Mouse (Mus musculus): ENCODE results near the gene Wdr24. TPM values are rescaled to one million over a fixed set of nuclear protein-coding genes. Genes with fewer than 3 reads are reported as not detected.
A peak's percentile ranks its signal among the peaks of the same experiment; 100 is the strongest.

The Wdr24 gene
- polyA plus RNA-seq, 1 experiment from 2014 or later: 25.9 TPM

GRCm38 (mm10) chr17:25827546-25828222 lies 4.3 kb downstream of the Wdr24 start:
- no peak for ATAC-seq (ENCODE audit: low FRiP score)
- 85% methylated on average over 22 of the region's 22 CpGs for WGBS
- Histone ChIP-seq H3K4me1 (peaks cover 77% of the 10 kb centered on the region), H3K27ac (no peak overlapping the region), H3K9me3 (replicated peaks) (no peaks in the 10 kb centered on the region), H3K4me3 (peak overlapping the region; percentile 61), H3K27me3 (no peaks in the 10 kb centered on the region), H3K36me3 (peaks cover 51% of the 10 kb centered on the region), H3K4me2 (replicated peaks) (peak overlapping the region; percentile 92; the same call in 1 of the 2 replicates), H3K9ac (peak overlapping the region; percentile 79)

GRCm38 (mm10) chr17:25828223-25828594 lies 4.8 kb downstream of the Wdr24 start:
- no peaks in the 10 kb centered on the region for H3K27me3 ChIP-seq
- H3K4me3 ChIP-seq: peak overlapping the region; percentile 61
- no peaks in the 10 kb centered on the region for H3K9me3 ChIP-seq (replicated peaks)
- peaks cover 74% of the 10 kb centered on the region for H3K4me1 ChIP-seq
- peak overlapping the region; percentile 92 for H3K4me2 ChIP-seq (replicated peaks)
- H3K9ac ChIP-seq: peak overlapping the region; percentile 79
- H3K27ac ChIP-seq: peak overlapping the region; percentile 91
- WGBS: 85% methylated on average over 8 of the region's 8 CpGs
- peaks cover 51% of the 10 kb centered on the region for H3K36me3 ChIP-seq
- no peak for ATAC-seq (ENCODE audit: low FRiP score)

DNA sequence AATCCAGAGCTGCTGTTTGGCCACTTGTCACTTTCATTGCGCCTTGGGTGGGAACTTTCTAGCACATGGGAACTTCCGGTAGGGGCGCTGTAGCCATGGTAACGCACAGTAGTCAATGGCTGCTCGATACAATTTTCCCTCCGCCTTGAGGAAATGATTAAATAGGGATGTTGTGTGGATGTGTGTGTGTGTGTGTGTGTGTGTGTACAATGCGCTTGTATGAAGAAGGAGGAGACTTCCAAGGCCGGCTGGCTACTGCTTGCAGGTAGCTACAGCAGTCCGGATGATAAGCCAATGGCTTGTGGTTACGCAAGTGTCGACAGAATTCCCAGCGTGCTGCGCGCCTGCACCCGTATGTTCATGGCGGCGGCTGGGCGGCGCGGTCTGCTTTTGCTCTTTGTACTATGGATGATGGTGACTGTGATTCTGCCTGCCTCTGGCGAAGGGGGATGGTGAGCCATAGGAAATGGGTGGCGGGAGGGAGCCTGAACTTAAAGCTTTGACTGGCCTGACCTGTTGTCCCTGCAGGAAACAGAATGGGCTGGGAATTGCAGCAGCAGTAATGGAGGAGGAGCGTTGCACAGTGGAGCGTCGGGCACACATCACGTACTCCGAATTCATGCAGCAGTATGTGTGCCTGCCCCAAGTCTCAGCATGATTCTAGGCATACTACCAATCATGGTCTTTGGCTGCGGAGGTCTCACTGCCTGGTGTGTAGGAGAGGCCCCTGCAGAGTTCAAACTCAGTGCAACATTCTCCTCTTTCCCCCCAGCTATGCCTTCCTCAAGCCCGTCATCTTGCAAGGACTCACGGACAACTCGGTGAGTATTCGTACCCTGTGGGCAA lies 5.5 kb downstream of the Wdr24 start, which contains the start of gene Jmjd8:
Gene Jmjd8 (plus strand): TSS at position 156 of the 846 bp plus-strand sequence.
- peaks cover 51% of the 10 kb centered on the region for H3K36me3 ChIP-seq
- peak within 1 kb of the TSS; percentile 92 for H3K4me2 ChIP-seq (replicated peaks)
- H3K9ac ChIP-seq: peak within 1 kb of the TSS; percentile 79
- H3K27ac ChIP-seq: peak within 1 kb of the TSS; percentile 91
- peak within 1 kb of the TSS; percentile 61 for H3K4me3 ChIP-seq
- no peaks in the 10 kb centered on the region for H3K27me3 ChIP-seq
- peak; percentile 48 for ATAC-seq (ENCODE audit: low FRiP score)
- WGBS: under 1% methylated on average over 32 of the region's 32 CpGs
- no peaks in the 10 kb centered on the region for H3K9me3 ChIP-seq (replicated peaks)
- H3K4me1 ChIP-seq: peaks cover 79% of the 10 kb centered on the region

GRCm38 (mm10) chr17:25829558-25830017 lies 6.2 kb downstream of the Wdr24 start:
- H3K4me2 ChIP-seq (replicated peaks): peak overlapping the region; percentile 92
- peak overlapping the region; percentile 91 for H3K27ac ChIP-seq
- H3K4me1 ChIP-seq: peaks cover 79% of the 10 kb centered on the region
- no peak for ATAC-seq (ENCODE audit: low FRiP score)
- H3K27me3 ChIP-seq: no peaks in the 10 kb centered on the region
- H3K9ac ChIP-seq: peak overlapping the region; percentile 79
- H3K4me3 ChIP-seq: peak overlapping the region; percentile 61
- H3K9me3 ChIP-seq (replicated peaks): no peaks in the 10 kb centered on the region
- 41% methylated on average over 8 of the region's 8 CpGs for WGBS
- peaks cover 51% of the 10 kb centered on the region for H3K36me3 ChIP-seq

- Histone ChIP-seq H3K4me3 (peak overlapping the region; percentile 2), H3K36me3 (peaks cover 56% of the 10 kb centered on the region), H3K27ac (no peak overlapping the region), H3K9ac (no peak overlapping the region), H3K9me3 (replicated peaks) (no peaks in the 10 kb centered on the region), H3K4me1 (peaks cover 79% of the 10 kb centered on the region), H3K27me3 (no peaks in the 10 kb centered on the region), H3K4me2 (replicated peaks) (peak overlapping the region; percentile 92)
- 85% methylated on average over 4 of the region's 4 CpGs for WGBS
- no peak for ATAC-seq (ENCODE audit: low FRiP score)
Measured at GRCm38 (mm10) chr17:25830200-25830753, 6.8 kb downstream of the Wdr24 start.

DNA sequence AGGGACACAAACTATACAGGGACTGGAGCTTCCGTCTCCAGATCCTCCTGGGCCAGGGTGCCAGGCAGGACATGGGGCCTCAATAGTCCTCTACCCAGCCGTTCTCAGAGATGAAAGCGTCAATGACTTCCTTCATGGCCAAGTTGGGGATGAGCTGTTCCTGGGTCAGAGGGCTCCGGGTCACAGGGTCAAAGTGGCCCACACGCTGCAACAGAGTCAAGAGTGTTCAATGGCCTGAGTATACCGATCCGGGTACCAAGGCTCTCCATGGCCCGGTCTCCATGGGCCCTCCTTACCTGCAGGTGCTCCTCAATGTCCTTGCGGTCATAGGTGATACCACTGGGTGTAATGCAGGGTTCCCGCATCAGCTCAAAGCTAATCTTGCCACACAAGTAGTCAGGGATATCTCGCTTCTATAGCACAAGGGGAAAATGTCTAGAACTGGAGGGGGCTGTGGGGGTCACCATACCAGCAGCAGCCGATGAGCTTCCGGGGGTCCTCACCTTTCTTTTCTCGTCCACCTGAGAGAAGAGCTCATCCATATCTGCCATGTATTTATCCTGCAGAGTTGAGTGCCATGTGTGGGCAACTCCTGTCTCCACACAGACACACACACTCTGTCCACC lies 7.5 kb downstream of the Wdr24 start:
- no peak for ATAC-seq (ENCODE audit: low FRiP score)
- no peaks in the 10 kb centered on the region for H3K9me3 ChIP-seq (replicated peaks)
- H3K9ac ChIP-seq: 0 out of 2 replicates have a peak overlapping the region, but pooled peaks have one; percentile 84
- H3K4me2 ChIP-seq (replicated peaks): peak overlapping the region; percentile 89; the same call in 1 of the 2 replicates
- H3K27ac ChIP-seq: no peak overlapping the region
- 88% methylated on average over 14 of the region's 14 CpGs for WGBS
- H3K36me3 ChIP-seq: peaks cover 54% of the 10 kb centered on the region
- H3K27me3 ChIP-seq: no peaks in the 10 kb centered on the region
- peaks cover 78% of the 10 kb centered on the region for H3K4me1 ChIP-seq
- peak overlapping the region; percentile 73; the same call in 1 of the 2 replicates for H3K4me3 ChIP-seq

- H3K9ac ChIP-seq: peak overlapping the region; percentile 84
- H3K27me3 ChIP-seq: no peaks in the 10 kb centered on the region
- no peaks in the 10 kb centered on the region for H3K9me3 ChIP-seq (replicated peaks)
- WGBS: 64% methylated on average over 21 of the region's 21 CpGs
- H3K4me2 ChIP-seq (replicated peaks): peak overlapping the region; percentile 89
- ATAC-seq (ENCODE audit: low FRiP score): no peak
- H3K4me1 ChIP-seq: peaks cover 79% of the 10 kb centered on the region
- peak overlapping the region; percentile 73 for H3K4me3 ChIP-seq
- H3K36me3 ChIP-seq: peaks cover 46% of the 10 kb centered on the region
- H3K27ac ChIP-seq: peak overlapping the region; percentile 96
Measured at GRCm38 (mm10) chr17:25831451-25832281, 8.2 kb downstream of the Wdr24 start.

GRCm38 (mm10) chr17:25832436-25833290 lies 9.2 kb downstream of the Wdr24 start:
- peak; percentile 90 for ATAC-seq (ENCODE audit: low FRiP score)
- H3K27ac ChIP-seq: peak overlapping the region; percentile 96
- H3K4me1 ChIP-seq: peaks cover 81% of the 10 kb centered on the region
- no peaks in the 10 kb centered on the region for H3K9me3 ChIP-seq (replicated peaks)
- H3K36me3 ChIP-seq: peaks cover 36% of the 10 kb centered on the region
- H3K4me3 ChIP-seq: peak overlapping the region; percentile 73
- peak overlapping the region; percentile 89 for H3K4me2 ChIP-seq (replicated peaks)
- H3K9ac ChIP-seq: peak overlapping the region; percentile 84
- no peaks in the 10 kb centered on the region for H3K27me3 ChIP-seq
- WGBS: under 1% methylated on average over 67 of the region's 77 CpGs

GRCm38 (mm10) chr17:25833291-25833663 lies 9.8 kb downstream of the Wdr24 start, which contains the start of gene Stub1:
TSS of gene Stub1 (minus strand) at chr17:25833404.
- ATAC-seq (ENCODE audit: low FRiP score): peak; percentile 59
- Histone ChIP-seq H3K36me3 (peaks cover 35% of the 10 kb centered on the region), H3K27me3 (no peaks in the 10 kb centered on the region), H3K27ac (peak within 1 kb of the TSS; percentile 96), H3K9me3 (replicated peaks) (no peaks in the 10 kb centered on the region), H3K4me2 (replicated peaks) (peak within 1 kb of the TSS; percentile 89), H3K4me1 (peaks cover 82% of the 10 kb centered on the region), H3K4me3 (peak within 1 kb of the TSS; percentile 73), H3K9ac (peak within 1 kb of the TSS; percentile 84)
- WGBS: under 1% methylated on average over 24 of the region's 24 CpGs

GRCm38 (mm10) chr17:25833961-25834594 lies 10.7 kb downstream of the Wdr24 start:
- 51% methylated on average over 6 of the region's 6 CpGs for WGBS

More at GRCm38 (mm10) chr17:25833961-25834594, 10.7 kb downstream of the Wdr24 start:
- Histone ChIP-seq H3K9me3 (replicated peaks) (no peaks in the 10 kb centered on the region), H3K4me3 (peak overlapping the region; percentile 73), H3K27ac (peak overlapping the region; percentile 96), H3K36me3 (peaks cover 39% of the 10 kb centered on the region), H3K4me2 (replicated peaks) (peak overlapping the region; percentile 89), H3K9ac (peak overlapping the region; percentile 84), H3K27me3 (no peaks in the 10 kb centered on the region), H3K4me1 (peaks cover 85% of the 10 kb centered on the region)
- ATAC-seq (ENCODE audit: low FRiP score): no peak

Data from hindbrain, embryonic 12.5 days (tissue).